Mouse (Mus musculus): ENCODE measurements at regions not wholly inside any gene's neighbourhood (a gene's known extent, or its start where the extent isn't known, plus 50 kb on each side); places are given as distances from the start of the nearest gene placed in this dataset.
A peak's percentile ranks its signal among the peaks of the same experiment; 100 is the strongest.

- peak; percentile 4 to 52 for DNase-seq
These were observed 325.5 kb upstream of the 9130204L05Rik start for GRCm38 (mm10) chr3:91416137-91416536.
